Mouse (Mus musculus): Measurements from ENCODE around the gene Veph1. TPM values are rescaled to one million over a fixed set of nuclear protein-coding genes. Genes with fewer than 3 reads are reported as not detected.
"Not testable (repeated sequence)": the region's sequence is repeated elsewhere in the genome, so short reads cannot be mapped to it uniquely, and the experiment has no call there.

Gene Veph1
- polyA plus RNA-seq, 1 experiment from 2014 or later: 0.77 TPM

GRCm38 (mm10) chr3:66254504-66255105 is 42.0 kb downstream of the Veph1 start:
- no peak for ATAC-seq (ENCODE audit: insufficient number of reproducible peaks, low FRiP score, low TSS enrichment, low read depth)
- peak; percentile 16 for DNase-seq (ENCODE audit: low spot score)

GRCm38 (mm10) chr3:66251842-66252241 is 44.8 kb downstream of the Veph1 start:
- Histone ChIP-seq H3K9me3 (ENCODE audit: control insufficient read depth, low read length) (no peaks in the 10 kb centered on the region), H3K9ac (ENCODE audit: low read length) (no peak overlapping the region), H3K4me2 (ENCODE audit: low read depth, severe bottlenecking) (no peak overlapping the region), H3K27me3 (ENCODE audit: control insufficient read depth, insufficient read depth, low read length) (no peaks in the 10 kb centered on the region), H3K4me1 (ENCODE audit: control insufficient read depth, insufficient read depth, low read length) (no peaks in the 10 kb centered on the region), H3K27ac (replicated peaks; ENCODE audit: low read depth, low read length) (no peak overlapping the region), H3K36me3 (ENCODE audit: control insufficient read depth, insufficient read depth, low read length) (no peaks in the 10 kb centered on the region), H3K4me3 (ENCODE audit: low read depth, low read length) (no peak overlapping the region)
- 80% methylated on average over 7 of the region's 7 CpGs for WGBS
- ATAC-seq (ENCODE audit: insufficient number of reproducible peaks, low FRiP score, low TSS enrichment, low read depth): no peak
- peak; percentile 12 for DNase-seq (ENCODE audit: low spot score)

More at GRCm38 (mm10) chr3:66254504-66255105, 42.0 kb downstream of the Veph1 start:
- Histone ChIP-seq H3K9ac (ENCODE audit: low read length) (no peak overlapping the region), H3K9me3 (ENCODE audit: control insufficient read depth, low read length) (no peaks in the 10 kb centered on the region), H3K36me3 (ENCODE audit: control insufficient read depth, insufficient read depth, low read length) (no peaks in the 10 kb centered on the region), H3K4me1 (ENCODE audit: control insufficient read depth, insufficient read depth, low read length) (no peaks in the 10 kb centered on the region), H3K27me3 (ENCODE audit: control insufficient read depth, insufficient read depth, low read length) (no peaks in the 10 kb centered on the region), H3K27ac (replicated peaks; ENCODE audit: low read depth, low read length) (no peak overlapping the region), H3K4me2 (ENCODE audit: low read depth, severe bottlenecking) (no peak overlapping the region), H3K4me3 (ENCODE audit: low read depth, low read length) (no peak overlapping the region)
- 86% methylated on average over 9 of the region's 9 CpGs for WGBS

- DNase-seq (ENCODE audit: low spot score) (no peak), ATAC-seq (ENCODE audit: insufficient number of reproducible peaks, low FRiP score, low TSS enrichment, low read depth) (no peak)
- no peaks in the 10 kb centered on the region for H3K4me1 ChIP-seq (ENCODE audit: control insufficient read depth, insufficient read depth, low read length)
- no peaks in the 10 kb centered on the region for H3K36me3 ChIP-seq (ENCODE audit: control insufficient read depth, insufficient read depth, low read length)
- H3K4me3 ChIP-seq (ENCODE audit: low read depth, low read length): no peak overlapping the region
- H3K9ac ChIP-seq (ENCODE audit: low read length): no peak overlapping the region
- no peaks in the 10 kb centered on the region for H3K9me3 ChIP-seq (ENCODE audit: control insufficient read depth, low read length)
- H3K27me3 ChIP-seq (ENCODE audit: control insufficient read depth, insufficient read depth, low read length): no peaks in the 10 kb centered on the region
- H3K27ac ChIP-seq (replicated peaks; ENCODE audit: low read depth, low read length): no peak overlapping the region
- no peak overlapping the region for H3K4me2 ChIP-seq (ENCODE audit: low read depth, severe bottlenecking)
Observed at GRCm38 (mm10) chr3:66240476-66240875, 56.2 kb downstream of the Veph1 start.

GRCm38 (mm10) chr3:66236234-66236871 is 60.3 kb downstream of the Veph1 start:
- not testable (repeated sequence) for DNase-seq (ENCODE audit: low spot score); H3K27me3 ChIP-seq (ENCODE audit: control insufficient read depth, insufficient read depth, low read length); H3K36me3 ChIP-seq (ENCODE audit: control insufficient read depth, insufficient read depth, low read length); H3K9ac ChIP-seq (ENCODE audit: low read length); ATAC-seq (ENCODE audit: insufficient number of reproducible peaks, low FRiP score, low TSS enrichment, low read depth); H3K27ac ChIP-seq (replicated peaks; ENCODE audit: low read depth, low read length); H3K4me1 ChIP-seq (ENCODE audit: control insufficient read depth, insufficient read depth, low read length); H3K4me2 ChIP-seq (ENCODE audit: low read depth, severe bottlenecking); H3K9me3 ChIP-seq (ENCODE audit: control insufficient read depth, low read length); H3K4me3 ChIP-seq (ENCODE audit: low read depth, low read length)
- WGBS: 42% methylated on average over 4 of the region's 4 CpGs

GRCm38 (mm10) chr3:66224931-66225537 is 71.6 kb downstream of the Veph1 start:
- WGBS: 90% methylated on average over 15 of the region's 15 CpGs
- DNase-seq (ENCODE audit: low spot score) (no peak), ATAC-seq (ENCODE audit: insufficient number of reproducible peaks, low FRiP score, low TSS enrichment, low read depth) (no peak)
- Histone ChIP-seq H3K27ac (replicated peaks; ENCODE audit: low read depth, low read length) (no peak overlapping the region), H3K4me3 (ENCODE audit: low read depth, low read length) (no peak overlapping the region), H3K4me1 (ENCODE audit: control insufficient read depth, insufficient read depth, low read length) (peaks cover 11% of the 10 kb centered on the region; the same call in 1 of the 2 replicates), H3K36me3 (ENCODE audit: control insufficient read depth, insufficient read depth, low read length) (no peaks in the 10 kb centered on the region), H3K9me3 (ENCODE audit: control insufficient read depth, low read length) (no peaks in the 10 kb centered on the region), H3K9ac (ENCODE audit: low read length) (no peak overlapping the region), H3K4me2 (ENCODE audit: low read depth, severe bottlenecking) (no peak overlapping the region), H3K27me3 (ENCODE audit: control insufficient read depth, insufficient read depth, low read length) (no peaks in the 10 kb centered on the region)

GRCm38 (mm10) chr3:66221243-66221611 is 75.4 kb downstream of the Veph1 start:
- peak overlapping the region; percentile 51 for H3K4me3 ChIP-seq (ENCODE audit: low read depth, low read length)
- H3K4me2 ChIP-seq (ENCODE audit: low read depth, severe bottlenecking): peak overlapping the region; percentile 95
- H3K36me3 ChIP-seq (ENCODE audit: control insufficient read depth, insufficient read depth, low read length): no peaks in the 10 kb centered on the region
- DNase-seq (ENCODE audit: low spot score) (peak; percentile 74), ATAC-seq (ENCODE audit: insufficient number of reproducible peaks, low FRiP score, low TSS enrichment, low read depth) (peak; percentile 56)
- under 1% methylated on average over 11 of the region's 11 CpGs for WGBS
- peaks cover 11% of the 10 kb centered on the region; the same call in 1 of the 2 replicates for H3K4me1 ChIP-seq (ENCODE audit: control insufficient read depth, insufficient read depth, low read length)
- H3K9ac ChIP-seq (ENCODE audit: low read length): peak overlapping the region; percentile 79
- H3K9me3 ChIP-seq (ENCODE audit: control insufficient read depth, low read length): no peaks in the 10 kb centered on the region
- H3K27me3 ChIP-seq (ENCODE audit: control insufficient read depth, insufficient read depth, low read length): no peaks in the 10 kb centered on the region
- peak overlapping the region; percentile 75; the same call in 1 of the 2 replicates for H3K27ac ChIP-seq (replicated peaks; ENCODE audit: low read depth, low read length)

GRCm38 (mm10) chr3:66220554-66221242 is 75.9 kb downstream of the Veph1 start:
- H3K4me1 ChIP-seq (ENCODE audit: control insufficient read depth, insufficient read depth, low read length): peaks cover 11% of the 10 kb centered on the region; the same call in 1 of the 2 replicates
- under 1% methylated on average over 46 of the region's 54 CpGs for WGBS
- H3K9ac ChIP-seq (ENCODE audit: low read length): peak overlapping the region; percentile 79
- H3K27me3 ChIP-seq (ENCODE audit: control insufficient read depth, insufficient read depth, low read length): no peaks in the 10 kb centered on the region
- no peaks in the 10 kb centered on the region for H3K9me3 ChIP-seq (ENCODE audit: control insufficient read depth, low read length)
- peak overlapping the region; percentile 51 for H3K4me3 ChIP-seq (ENCODE audit: low read depth, low read length)
- no peaks in the 10 kb centered on the region for H3K36me3 ChIP-seq (ENCODE audit: control insufficient read depth, insufficient read depth, low read length)
- ATAC-seq (ENCODE audit: insufficient number of reproducible peaks, low FRiP score, low TSS enrichment, low read depth) (peak; percentile 74), DNase-seq (ENCODE audit: low spot score) (peak; percentile 76)
- peak overlapping the region; percentile 75 for H3K27ac ChIP-seq (replicated peaks; ENCODE audit: low read depth, low read length)
- peak overlapping the region; percentile 95 for H3K4me2 ChIP-seq (ENCODE audit: low read depth, severe bottlenecking)

GRCm38 (mm10) chr3:66219655-66220191 is 76.9 kb downstream of the Veph1 start, which contains the start of gene Ptx3:
Ptx3 (plus strand) TSS chr3:66219910.
- 2% methylated on average over 20 of the region's 20 CpGs for WGBS
- peak within 1 kb of the TSS; percentile 79 for H3K9ac ChIP-seq (ENCODE audit: low read length)
- no peaks in the 10 kb centered on the region for H3K9me3 ChIP-seq (ENCODE audit: control insufficient read depth, low read length)
- peak within 1 kb of the TSS; percentile 95 for H3K4me2 ChIP-seq (ENCODE audit: low read depth, severe bottlenecking)
- DNase-seq (ENCODE audit: low spot score): peak; percentile 70
- H3K4me1 ChIP-seq (ENCODE audit: control insufficient read depth, insufficient read depth, low read length): peaks cover 11% of the 10 kb centered on the region; the same call in 1 of the 2 replicates
- no peak for ATAC-seq (ENCODE audit: insufficient number of reproducible peaks, low FRiP score, low TSS enrichment, low read depth)
- no peaks in the 10 kb centered on the region for H3K27me3 ChIP-seq (ENCODE audit: control insufficient read depth, insufficient read depth, low read length)
- peak within 1 kb of the TSS; percentile 75 for H3K27ac ChIP-seq (replicated peaks; ENCODE audit: low read depth, low read length)
- H3K36me3 ChIP-seq (ENCODE audit: control insufficient read depth, insufficient read depth, low read length): no peaks in the 10 kb centered on the region
- H3K4me3 ChIP-seq (ENCODE audit: low read depth, low read length): peak within 1 kb of the TSS; percentile 51
